Mouse (Mus musculus) heart, embryonic 11.5 days (tissue): ENCODE results near the gene Bach1. TPM values are rescaled to one million over a fixed set of nuclear protein-coding genes. Genes with fewer than 3 reads are reported as not detected.

Experiments used
- ATAC-seq: fragments of 200-750 bp; cut with Nextera tagmentation; replicated peaks from 2 replicates; pipeline ENCODE4 v1.8.0; 2017; ENCODE audit warnings: moderate library complexity; ENCODE audit not compliant: insufficient number of reproducible peaks, low FRiP score, low TSS enrichment
- H3K27ac ChIP-seq: fragments of 300-500 bp; sonication (generic); 2 replicates; pipeline ENCODE4 v1.5.1; 2014; ENCODE audit warnings: mild to moderate bottlenecking, low read depth, low read length
- H3K27me3 ChIP-seq: fragments of 300-500 bp; sonication (generic); 2 replicates; pipeline ENCODE4 v1.6.1; 2014; ENCODE audit warnings: mild to moderate bottlenecking, low read length, mixed read lengths; ENCODE audit not compliant: control insufficient read depth, insufficient read depth
- H3K36me3 ChIP-seq: fragments of 300-500 bp; sonication (generic); 2 replicates; pipeline ENCODE4 v1.6.1; 2014; ENCODE audit warnings: mild to moderate bottlenecking, low read length, moderate library complexity, mixed read lengths; ENCODE audit not compliant: control insufficient read depth, insufficient read depth
- H3K4me1 ChIP-seq: fragments of 300-500 bp; sonication (generic); 2 replicates; pipeline ENCODE4 v1.6.1; 2014; ENCODE audit warnings: low read length; ENCODE audit not compliant: control insufficient read depth, insufficient read depth
- H3K4me2 ChIP-seq: fragments of 300-500 bp; sonication (generic); 2 replicates; pipeline ENCODE4 v1.6.1; 2014; ENCODE audit warnings: mild to moderate bottlenecking, moderate library complexity
- H3K4me3 ChIP-seq: fragments of 300-500 bp; sonication (generic); 2 replicates; pipeline ENCODE4 v1.5.1; 2014; ENCODE audit warnings: low read depth, low read length
- H3K9ac ChIP-seq: fragments of 300-500 bp; sonication (generic); 2 replicates; pipeline ENCODE4 v1.6.1; 2014; ENCODE audit warnings: mild to moderate bottlenecking, low read depth, low read length, moderate library complexity
- H3K9me3 ChIP-seq: fragments of 300-500 bp; sonication (generic); replicated peaks from 2 replicates; pipeline ENCODE4 v1.6.1; 2016; ENCODE audit warnings: low read length; ENCODE audit not compliant: control insufficient read depth
- WGBS: fragments of 180-500 bp; shearing (Covaris S2); extraction: QIAGEN DNeasy Blood & Tissue Kit; methylation state at CpG from one replicate; pipeline ENCODE4 v1.1.7; 2014; ENCODE audit not compliant: insufficient replicate concordance; 5-methylcytosine and 5-hydroxymethylcytosine counted together
- polyA plus RNA-seq: library from polyadenylated mRNA; unstranded; fragments of >200 nt; fragmentation: Nextera tagmentation; extraction: Ambion mirVana; gene quantifications from 2 replicates; pipeline ENCODE4 v1.2.1, GENCODE M21; 2014

Bach1 gene
- 11.2 and 13.1 TPM in 2 replicates for polyA plus RNA-seq

DNA sequence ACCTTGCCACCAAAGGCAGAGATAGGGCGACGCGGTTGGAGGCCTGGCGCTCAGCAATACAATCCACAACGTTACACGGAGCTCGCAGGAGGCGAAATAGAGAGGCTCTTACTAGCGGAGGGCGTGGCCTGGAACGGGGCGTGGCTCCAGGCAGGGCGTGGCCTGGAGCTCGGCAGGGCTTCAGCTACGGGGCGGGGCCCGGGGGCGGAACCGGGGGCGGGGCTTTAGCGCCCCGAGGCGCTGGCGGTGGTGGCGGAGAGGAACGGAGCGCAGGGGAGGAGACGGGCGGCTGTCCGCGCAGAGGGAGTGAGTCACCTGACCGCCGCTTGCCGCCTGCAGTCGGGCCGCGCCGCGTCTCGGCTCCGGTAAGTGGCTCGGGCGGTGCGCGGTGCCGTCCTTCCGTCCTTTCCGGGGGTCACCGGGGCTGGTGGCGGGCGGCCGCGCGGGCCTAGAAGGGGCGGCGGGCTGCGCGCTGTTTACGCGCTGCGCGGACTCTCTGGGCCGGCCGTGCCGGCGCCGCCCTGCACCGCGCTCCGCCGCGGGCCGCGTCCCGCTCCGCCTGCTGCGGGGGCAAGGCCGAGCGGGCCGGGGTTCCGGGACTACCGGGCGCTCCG is at the start of gene Bach1:
Gene Bach1 (plus strand): TSS at position 254 of the 614 bp plus-strand sequence.
- WGBS: under 1% methylated on average over 75 of the region's 84 CpGs
- H3K27ac ChIP-seq: peak within 1 kb of the TSS; percentile 94
- H3K9ac ChIP-seq: peak within 1 kb of the TSS; percentile 86
- ATAC-seq: peak; percentile 93
- H3K27me3 ChIP-seq: no peaks in the 10 kb centered on the region
- no peaks in the 10 kb centered on the region for H3K9me3 ChIP-seq
- H3K4me1 ChIP-seq: peaks cover 30% of the 10 kb centered on the region
- peak within 1 kb of the TSS; percentile 78 for H3K4me2 ChIP-seq
- H3K4me3 ChIP-seq: peak within 1 kb of the TSS; percentile 87
- no peaks in the 10 kb centered on the region for H3K36me3 ChIP-seq

GRCm38 (mm10) chr16:87652344-87652743 is 46.4 kb upstream of the Bach1 start:
- H3K9ac ChIP-seq: no peak overlapping the region
- H3K4me1 ChIP-seq: 0 out of 2 replicates have a peak, but pooled peaks cover 3% of the 10 kb centered on the region
- H3K36me3 ChIP-seq: no peaks in the 10 kb centered on the region
- 53% methylated on average over 8 of the region's 8 CpGs for WGBS
- H3K9me3 ChIP-seq: no peaks in the 10 kb centered on the region
- H3K4me2 ChIP-seq: no peak overlapping the region
- no peak overlapping the region for H3K27ac ChIP-seq
- H3K4me3 ChIP-seq: no peak overlapping the region
- no peak for ATAC-seq
- H3K27me3 ChIP-seq: no peaks in the 10 kb centered on the region

DNA sequence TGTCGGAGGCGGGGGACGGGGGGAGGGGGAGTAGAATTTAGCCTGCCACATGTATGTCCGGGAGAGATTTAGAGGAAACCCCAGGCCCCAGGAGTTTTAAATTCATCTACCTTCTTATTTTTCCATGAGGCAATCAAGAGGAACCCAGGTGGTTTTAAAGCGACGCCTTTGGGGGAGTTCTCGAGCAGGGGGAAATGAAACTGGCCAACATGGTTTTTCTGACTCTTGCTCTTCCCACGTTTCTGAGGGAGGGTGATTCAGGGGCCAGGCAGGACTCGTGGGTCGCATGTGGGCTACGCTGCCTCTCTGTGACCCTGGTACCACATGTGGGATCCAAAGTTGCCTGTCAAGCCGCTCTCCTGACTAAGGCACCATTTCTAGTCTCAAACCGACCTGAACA is 45.8 kb upstream of the Bach1 start:
- no peaks in the 10 kb centered on the region for H3K36me3 ChIP-seq
- no peak overlapping the region for H3K27ac ChIP-seq
- H3K4me2 ChIP-seq: no peak overlapping the region
- H3K27me3 ChIP-seq: no peaks in the 10 kb centered on the region
- WGBS: 85% methylated on average over 13 of the region's 13 CpGs
- no peaks in the 10 kb centered on the region for H3K9me3 ChIP-seq
- no peak for ATAC-seq
- H3K9ac ChIP-seq: no peak overlapping the region
- H3K4me1 ChIP-seq: 0 out of 2 replicates have a peak, but pooled peaks cover 3% of the 10 kb centered on the region
- H3K4me3 ChIP-seq: no peak overlapping the region

DNA sequence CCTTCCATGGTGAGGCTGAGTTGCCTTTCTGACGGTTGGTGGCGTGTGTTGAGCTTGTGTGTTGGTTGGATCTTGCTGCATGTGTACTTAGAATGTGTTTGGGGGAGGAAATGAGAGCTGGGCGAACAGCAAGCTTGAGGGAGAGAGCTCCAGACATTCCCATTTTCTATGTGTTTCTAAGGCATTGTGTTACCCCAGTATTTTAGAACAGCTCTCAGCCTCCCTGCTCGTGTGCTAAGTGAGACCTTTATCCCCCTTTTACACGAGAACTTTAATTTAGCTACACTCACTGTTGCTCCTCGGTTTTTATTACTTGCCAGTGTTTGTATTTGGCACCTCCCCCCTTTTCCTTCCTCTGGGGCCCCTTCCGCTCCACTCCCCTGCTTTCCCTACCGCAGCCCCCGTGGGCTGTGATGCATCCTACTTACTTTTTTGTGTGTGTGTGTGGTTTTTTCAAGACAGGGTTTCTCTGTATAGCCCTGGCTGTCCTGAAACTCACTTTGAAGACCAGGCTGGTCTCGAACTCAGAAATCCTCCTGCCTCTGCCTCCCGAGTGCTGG is 44.6 kb upstream of the Bach1 start:
- ATAC-seq: no peak
- 69% methylated on average over 11 of the region's 11 CpGs for WGBS
- Histone ChIP-seq H3K9me3 (no peaks in the 10 kb centered on the region), H3K4me2 (no peak overlapping the region), H3K27me3 (no peaks in the 10 kb centered on the region), H3K4me3 (no peak overlapping the region), H3K4me1 (0 out of 2 replicates have a peak, but pooled peaks cover 3% of the 10 kb centered on the region), H3K9ac (no peak overlapping the region), H3K36me3 (no peaks in the 10 kb centered on the region), H3K27ac (no peak overlapping the region)

- no peaks in the 10 kb centered on the region for H3K36me3 ChIP-seq
- H3K9ac ChIP-seq: no peak overlapping the region
- no peak overlapping the region for H3K4me2 ChIP-seq
- 66% methylated on average over 5 of the region's 5 CpGs for WGBS
- 0 out of 2 replicates have a peak, but pooled peaks cover 3% of the 10 kb centered on the region for H3K4me1 ChIP-seq
- H3K27ac ChIP-seq: no peak overlapping the region
- H3K27me3 ChIP-seq: no peaks in the 10 kb centered on the region
- no peak for ATAC-seq
- H3K4me3 ChIP-seq: no peak overlapping the region
- H3K9me3 ChIP-seq: no peaks in the 10 kb centered on the region
These were observed 43.7 kb upstream of the Bach1 start for GRCm38 (mm10) chr16:87655005-87655404.

DNA sequence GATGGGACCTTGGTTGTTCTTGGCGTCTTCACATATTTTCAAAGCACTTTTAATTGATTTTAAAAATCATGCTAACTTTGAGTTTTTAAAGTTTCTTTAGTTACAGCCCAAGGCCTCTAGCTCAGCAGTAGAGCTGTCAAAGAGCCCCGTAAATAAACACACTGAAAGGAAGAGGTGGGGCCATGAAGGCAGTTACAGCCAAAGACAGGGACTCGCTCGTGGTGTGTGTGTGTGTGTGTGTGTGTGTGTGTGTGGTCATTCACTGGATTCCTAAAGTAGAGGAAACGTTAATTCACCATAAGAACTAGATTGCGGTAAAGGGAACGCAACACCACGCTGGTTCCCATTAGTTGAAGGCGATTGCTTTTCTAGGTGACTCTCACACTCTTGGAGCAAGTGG is 43.2 kb upstream of the Bach1 start:
- H3K9ac ChIP-seq: no peak overlapping the region
- no peaks in the 10 kb centered on the region for H3K9me3 ChIP-seq
- H3K27ac ChIP-seq: no peak overlapping the region
- H3K27me3 ChIP-seq: no peaks in the 10 kb centered on the region
- WGBS: 77% methylated on average over 9 of the region's 9 CpGs
- H3K4me3 ChIP-seq: no peak overlapping the region
- no peak overlapping the region for H3K4me2 ChIP-seq
- no peak for ATAC-seq
- H3K4me1 ChIP-seq: 0 out of 2 replicates have a peak, but pooled peaks cover 3% of the 10 kb centered on the region
- no peaks in the 10 kb centered on the region for H3K36me3 ChIP-seq

GRCm38 (mm10) chr16:87656771-87657170 is 42.0 kb upstream of the Bach1 start:
- no peak overlapping the region for H3K4me2 ChIP-seq
- 0 out of 2 replicates have a peak, but pooled peaks cover 3% of the 10 kb centered on the region for H3K4me1 ChIP-seq
- H3K27me3 ChIP-seq: no peaks in the 10 kb centered on the region
- no peak overlapping the region for H3K9ac ChIP-seq
- H3K9me3 ChIP-seq: no peaks in the 10 kb centered on the region
- H3K27ac ChIP-seq: no peak overlapping the region
- 76% methylated on average over 4 of the region's 4 CpGs for WGBS
- H3K36me3 ChIP-seq: no peaks in the 10 kb centered on the region
- no peak overlapping the region for H3K4me3 ChIP-seq
- no peak for ATAC-seq

DNA sequence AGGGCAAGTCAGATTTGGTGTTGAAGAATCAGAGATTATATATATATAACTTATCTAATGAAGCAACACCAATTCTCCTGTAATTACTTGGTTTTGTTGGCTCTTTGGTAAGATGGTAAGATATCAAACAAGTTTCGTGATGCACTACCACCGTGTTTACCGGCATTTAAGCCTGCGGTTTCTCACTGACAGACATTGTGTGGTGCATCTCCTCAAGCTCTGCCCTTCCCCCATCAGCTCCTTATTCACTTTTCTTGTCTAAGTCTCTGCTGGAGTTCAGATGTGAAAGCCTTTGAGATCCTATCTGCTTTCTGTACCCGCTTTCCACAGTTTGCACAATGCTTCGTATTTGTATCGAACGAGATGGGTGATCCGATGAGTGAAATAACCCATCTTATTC is 41.5 kb upstream of the Bach1 start:
- H3K36me3 ChIP-seq: no peaks in the 10 kb centered on the region
- H3K4me2 ChIP-seq: no peak overlapping the region
- WGBS: 90% methylated on average over 9 of the region's 9 CpGs
- no peak overlapping the region for H3K4me3 ChIP-seq
- H3K9me3 ChIP-seq: no peaks in the 10 kb centered on the region
- H3K27me3 ChIP-seq: no peaks in the 10 kb centered on the region
- H3K27ac ChIP-seq: no peak overlapping the region
- ATAC-seq: no peak
- 0 out of 2 replicates have a peak, but pooled peaks cover 2% of the 10 kb centered on the region for H3K4me1 ChIP-seq
- H3K9ac ChIP-seq: no peak overlapping the region

DNA sequence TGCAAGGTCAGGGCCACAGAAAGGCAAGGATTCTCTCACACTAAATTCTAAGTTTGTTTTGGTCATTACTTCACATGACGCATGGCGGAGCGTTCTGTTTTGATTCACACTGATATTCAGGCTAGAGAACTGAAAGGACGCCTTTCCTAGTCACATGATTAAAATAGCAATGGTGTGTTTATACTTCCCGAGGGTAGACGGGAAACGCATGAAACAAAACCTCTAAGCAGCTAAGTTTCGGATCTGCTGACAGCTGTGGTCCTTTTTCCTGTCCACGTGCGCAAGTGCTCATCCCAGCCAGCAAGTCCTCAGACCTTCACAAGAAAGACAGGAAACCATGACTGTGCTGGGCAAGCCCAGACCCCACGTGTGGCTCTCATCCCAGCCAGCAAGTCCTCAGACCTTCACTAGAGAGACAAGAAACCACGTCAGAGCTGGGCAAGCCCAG is 37.7 kb upstream of the Bach1 start:
- Histone ChIP-seq H3K36me3 (no peaks in the 10 kb centered on the region), H3K9ac (no peak overlapping the region), H3K9me3 (no peaks in the 10 kb centered on the region), H3K4me1 (no peaks in the 10 kb centered on the region), H3K4me2 (no peak overlapping the region), H3K27me3 (no peaks in the 10 kb centered on the region), H3K27ac (no peak overlapping the region), H3K4me3 (no peak overlapping the region)
- no peak for ATAC-seq
- WGBS: 55% methylated on average over 12 of the region's 12 CpGs
